Mouse (Mus musculus): ENCODE measurements around the gene Ssh2.

DNA sequence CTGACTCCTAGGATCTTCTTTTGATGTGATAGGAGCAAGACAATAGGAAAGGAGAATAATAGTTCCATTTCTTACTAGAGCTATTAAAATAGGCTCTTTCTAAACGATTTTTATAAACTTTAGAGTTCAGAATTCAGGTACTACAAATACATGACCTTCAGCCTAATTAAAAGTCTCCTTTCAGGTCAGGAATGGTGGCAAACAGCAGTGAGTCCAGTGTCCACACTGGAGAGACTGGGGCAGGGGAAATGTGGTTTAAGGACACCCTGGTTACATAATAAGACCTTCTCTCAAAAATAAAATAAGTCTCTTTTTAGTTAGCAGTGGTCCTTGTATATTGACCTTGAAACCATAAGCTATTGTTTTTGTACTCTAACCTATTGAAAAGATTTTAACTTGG, 148.3 kb downstream of the Ssh2 start:
- TF ChIP-seq CTCF (IDR thresholded peaks at IDR 0.05; ENCODE audit: low read depth, low read length): no peak
- TF ChIP-seq EP300 (IDR thresholded peaks at IDR 0.05; ENCODE audit: insufficient read depth, low read depth, low read length): no peak
